ENCODE assay signal across 8 mouse cellular contexts in the genomic region with DNA sequence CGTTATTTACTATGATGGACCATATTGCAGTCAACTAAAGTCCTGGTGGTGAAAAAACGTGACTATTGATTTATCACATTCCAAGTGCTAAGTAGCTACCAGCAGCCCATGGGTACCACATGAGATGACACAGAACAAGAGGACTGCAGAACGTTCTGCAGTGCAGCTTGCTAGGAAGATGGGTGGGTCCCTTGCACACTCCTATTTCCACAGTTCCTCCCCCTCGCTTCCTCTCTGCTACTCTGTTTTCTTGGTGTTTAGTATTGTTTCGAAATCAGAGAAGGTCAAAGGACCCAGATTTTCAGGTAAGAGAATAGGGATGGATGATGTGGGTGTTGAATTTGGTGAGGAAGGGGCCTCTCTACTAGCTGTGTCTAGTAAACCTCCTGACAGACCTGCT. TPM values are rescaled to one million over a fixed set of nuclear protein-coding genes. Genes with fewer than 3 reads are reported as not detected.
A peak's percentile ranks its signal among the peaks of the same experiment; 100 is the strongest.
DNase-seq lines count a peak whose midpoint lies in the region; ATAC-seq and TF ChIP-seq lines count a peak whose summit lies in the region.
"Had no signal": no experiment of that assay in that cellular context is flagged by ENCODE, and none has a peak within 500 bp of the region (broad histone marks: within the 10 kb centered on the region; RNA-seq: fewer than 3 reads in every experiment).

A gene (plus strand): TSS at position 231 of the 400 bp plus-strand sequence.

- H3K4me2 ChIP-seq in stomach, postnatal 0 days (replicated peaks; ENCODE audit: low read depth): no peak within 1 kb of the TSS
- H3K4me2 ChIP-seq: midbrain, embryonic 12.5 days had no signal

- 75% methylated on average over 5 of the region's 5 CpGs for WGBS in limb, embryonic 10.5 days
- WGBS in stomach, postnatal 0 days: 62% methylated on average over 5 of the region's 5 CpGs

- TF ChIP-seq CTCF in stomach, postnatal 0 days (IDR thresholded peaks at IDR 0.05; ENCODE audit: low read depth): no peak

- no peak for TF ChIP-seq EP300 in stomach, postnatal 0 days (optimal IDR thresholded peaks at IDR 0.05)

- H3K27me3 ChIP-seq in limb, embryonic 10.5 days (ENCODE audit: low read depth, poor library complexity, severe bottlenecking): no peaks in the 10 kb centered on the region
- no peaks in the 10 kb centered on the region for H3K27me3 ChIP-seq in stomach, postnatal 0 days (ENCODE audit: control insufficient read depth, insufficient read depth, low read length)
- H3K27me3 ChIP-seq: midbrain, embryonic 12.5 days had no signal

- H3K9me3 ChIP-seq in limb, embryonic 10.5 days (replicated peaks): no peaks in the 10 kb centered on the region
- no peaks in the 10 kb centered on the region for H3K9me3 ChIP-seq in stomach, postnatal 0 days (ENCODE audit: control insufficient read depth, low read length)
- H3K9me3 ChIP-seq: midbrain, embryonic 12.5 days had no signal

- no peaks in the 10 kb centered on the region for H3K4me1 ChIP-seq in limb, embryonic 10.5 days
- no peaks in the 10 kb centered on the region for H3K4me1 ChIP-seq in stomach, postnatal 0 days (replicated peaks; ENCODE audit: control insufficient read depth, insufficient read depth)
- H3K4me1 ChIP-seq: midbrain, embryonic 12.5 days had no signal

- no peak within 1 kb of the TSS for H3K9ac ChIP-seq in stomach, postnatal 0 days (ENCODE audit: low read length)
- H3K9ac ChIP-seq: midbrain, embryonic 12.5 days had no signal

- no peak within 1 kb of the TSS for H3K4me3 ChIP-seq in limb, embryonic 10.5 days
- no peak within 1 kb of the TSS for H3K4me3 ChIP-seq in stomach, postnatal 0 days (ENCODE audit: low read depth, low read length)
- H3K4me3 ChIP-seq: midbrain, embryonic 12.5 days had no signal

- no peak for DNase-seq in thymus, postnatal 0 days (ENCODE audit: low spot score)
- no peak for DNase-seq in thymus, postnatal 14 days
- peak in 1 of 2 experiments; percentile 55 for DNase-seq in heart, adult 18-20 months
- DNase-seq in limb, embryonic 10.5 days (ENCODE audit: low spot score): no peak
- peak; percentile 2 for DNase-seq in stomach, postnatal 0 days (ENCODE audit: low spot score)
- no peak for DNase-seq in adipocyte (ENCODE audit: low spot score)
- no peak for DNase-seq in layer of hippocampus, postnatal 36 days

- H3K36me3 ChIP-seq in limb, embryonic 10.5 days: no peaks in the 10 kb centered on the region
- no peaks in the 10 kb centered on the region for H3K36me3 ChIP-seq in stomach, postnatal 0 days (ENCODE audit: control insufficient read depth, insufficient read depth, low read length)
- H3K36me3 ChIP-seq: midbrain, embryonic 12.5 days had no signal

- H3K27ac ChIP-seq in limb, embryonic 10.5 days: no peak within 1 kb of the TSS
- H3K27ac ChIP-seq in stomach, postnatal 0 days (replicated peaks): no peak within 1 kb of the TSS; the same call in 1 of the 2 replicates
- H3K27ac ChIP-seq: midbrain, embryonic 12.5 days had no signal

- no peak for ATAC-seq in stomach, postnatal 0 days (ENCODE audit: low FRiP score, low TSS enrichment)

RNA-seq across cellular contexts. Expression of the gene that starts here (rescaled TPM):
- polyA plus RNA-seq in thymus, postnatal 0 days (2015; fragmentation: Nextera tagmentation; extraction: Ambion mirVana): 33.0 and 34.3 TPM in 2 replicates
- 10 to 100 TPM; 19.3 to 32.9 TPM for total RNA-seq in heart, adult 18-20 months (2021)
- 9.6 and 10.1 TPM in 2 replicates for polyA plus RNA-seq in limb, embryonic 10.5 days (2016; fragmentation: Nextera tagmentation; extraction: Ambion mirVana)
- polyA plus RNA-seq in stomach, postnatal 0 days (2015; fragmentation: Nextera tagmentation; extraction: Ambion mirVana): 8.0 and 8.5 TPM in 2 replicates
- total RNA-seq in layer of hippocampus, postnatal 36 days (2021): under 1 TPM; 0.17 to 0.33 TPM

Comparison
In these comparisons a context has a peak if more than half of its experiments do, and no peak if none do; other contexts are left out.
1. RNA of the gene that starts here (total RNA-seq): 19.3 to 32.9 TPM in heart, adult 18-20 months; 0.17 to 0.33 TPM in layer of hippocampus, postnatal 36 days; every median in the first group is over 10 times any median in the second.